Mouse (Mus musculus): ENCODE measurements around the gene Gli1. TPM values are rescaled to one million over a fixed set of nuclear protein-coding genes. Genes with fewer than 3 reads are reported as not detected.

Gli1 gene
- not detected in 2 replicates for polyA plus RNA-seq (2012; ENCODE audit: insufficient read depth, insufficient read length, low replicate concordance, missing spikeins)

DNA sequence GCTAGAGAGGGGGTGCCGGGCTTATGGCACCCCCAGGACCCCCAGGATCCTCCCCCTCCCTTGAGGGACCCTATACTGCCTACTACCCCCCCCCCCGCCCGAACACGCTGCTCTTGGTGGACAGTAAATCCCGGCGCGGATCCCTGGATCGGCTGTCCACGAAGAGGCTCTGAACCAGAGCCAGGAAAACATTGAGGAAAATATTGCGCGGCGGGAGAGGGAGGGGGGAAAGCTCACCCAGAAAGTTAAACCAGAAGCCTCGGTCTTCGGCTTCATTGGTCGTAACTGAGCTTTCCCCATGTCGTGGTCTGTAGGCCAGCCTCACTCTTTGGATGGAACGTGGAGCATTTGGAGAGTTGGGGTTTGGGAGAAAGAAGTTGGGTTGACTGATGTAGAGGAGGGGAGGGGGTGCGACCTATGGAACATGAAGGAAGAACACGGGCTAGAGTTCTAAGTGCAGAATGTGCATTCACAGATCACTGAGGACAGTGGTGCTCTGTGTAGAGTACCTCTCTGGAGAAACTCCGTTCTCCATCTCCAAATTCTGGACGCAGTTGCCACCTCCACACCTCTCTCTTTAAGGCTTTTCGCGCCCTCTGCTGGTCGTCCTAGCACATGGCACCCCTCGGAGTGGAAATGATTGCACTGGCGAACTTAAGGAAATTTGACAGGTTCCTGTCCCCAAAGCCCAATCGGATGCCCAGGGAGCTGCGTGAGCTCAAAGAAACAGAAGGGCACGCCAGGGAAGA is at the start of gene Gli1:
Gene Gli1, minus strand, starts transcription at position 84 of the 749 bp plus-strand sequence.
- Histone ChIP-seq H3K4me3 (ENCODE audit: insufficient read depth, low read depth, low read length) (peak within 1 kb of the TSS; percentile 18), H3K27ac (ENCODE audit: insufficient read depth, low read depth, low read length) (no peak within 1 kb of the TSS), H3K4me1 (ENCODE audit: control insufficient read depth, insufficient read depth, low read length) (peaks cover 17% of the 10 kb centered on the region)
- TF ChIP-seq CTCF (IDR thresholded peaks at IDR 0.05; ENCODE audit: insufficient read depth, low read depth, low read length) (peak; percentile 56; the same call in 1 of the 2 replicates), POLR2A (IDR thresholded peaks at IDR 0.05; ENCODE audit: insufficient read depth, low read depth, low read length) (no peak)
- under 1% methylated on average over 29 of the region's 29 CpGs for WGBS

DNA sequence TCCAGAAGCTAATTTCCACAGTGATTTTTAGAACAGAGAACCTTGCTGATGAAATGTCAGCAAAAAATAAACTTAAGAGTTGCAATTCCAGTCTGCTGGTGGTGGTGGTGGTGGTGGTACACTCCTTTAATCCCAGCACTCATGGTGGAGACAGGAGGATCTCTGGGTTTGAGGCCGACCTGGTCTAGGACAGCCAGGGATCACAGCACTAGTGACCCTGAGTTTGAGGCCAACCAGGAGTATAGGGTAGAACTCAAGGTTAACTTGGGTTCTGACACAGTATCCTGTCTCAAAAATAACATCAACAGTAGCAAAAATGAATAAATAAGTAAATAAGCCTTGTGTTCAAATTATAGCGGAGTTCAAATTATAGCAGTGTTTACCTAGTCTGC is 40.0 kb upstream of the Gli1 start:
- no peak for TF ChIP-seq CTCF (IDR thresholded peaks at IDR 0.05; ENCODE audit: insufficient read depth, low read depth, low read length)
- no peak for TF ChIP-seq POLR2A (IDR thresholded peaks at IDR 0.05; ENCODE audit: insufficient read depth, low read depth, low read length)
- 42% methylated on average over 2 of the region's 2 CpGs for WGBS
- Histone ChIP-seq H3K4me3 (ENCODE audit: insufficient read depth, low read depth, low read length) (no peak overlapping the region), H3K27ac (ENCODE audit: insufficient read depth, low read depth, low read length) (no peak overlapping the region), H3K4me1 (ENCODE audit: control insufficient read depth, insufficient read depth, low read length) (peaks cover 2% of the 10 kb centered on the region; the same call in 1 of the 2 replicates)

DNA sequence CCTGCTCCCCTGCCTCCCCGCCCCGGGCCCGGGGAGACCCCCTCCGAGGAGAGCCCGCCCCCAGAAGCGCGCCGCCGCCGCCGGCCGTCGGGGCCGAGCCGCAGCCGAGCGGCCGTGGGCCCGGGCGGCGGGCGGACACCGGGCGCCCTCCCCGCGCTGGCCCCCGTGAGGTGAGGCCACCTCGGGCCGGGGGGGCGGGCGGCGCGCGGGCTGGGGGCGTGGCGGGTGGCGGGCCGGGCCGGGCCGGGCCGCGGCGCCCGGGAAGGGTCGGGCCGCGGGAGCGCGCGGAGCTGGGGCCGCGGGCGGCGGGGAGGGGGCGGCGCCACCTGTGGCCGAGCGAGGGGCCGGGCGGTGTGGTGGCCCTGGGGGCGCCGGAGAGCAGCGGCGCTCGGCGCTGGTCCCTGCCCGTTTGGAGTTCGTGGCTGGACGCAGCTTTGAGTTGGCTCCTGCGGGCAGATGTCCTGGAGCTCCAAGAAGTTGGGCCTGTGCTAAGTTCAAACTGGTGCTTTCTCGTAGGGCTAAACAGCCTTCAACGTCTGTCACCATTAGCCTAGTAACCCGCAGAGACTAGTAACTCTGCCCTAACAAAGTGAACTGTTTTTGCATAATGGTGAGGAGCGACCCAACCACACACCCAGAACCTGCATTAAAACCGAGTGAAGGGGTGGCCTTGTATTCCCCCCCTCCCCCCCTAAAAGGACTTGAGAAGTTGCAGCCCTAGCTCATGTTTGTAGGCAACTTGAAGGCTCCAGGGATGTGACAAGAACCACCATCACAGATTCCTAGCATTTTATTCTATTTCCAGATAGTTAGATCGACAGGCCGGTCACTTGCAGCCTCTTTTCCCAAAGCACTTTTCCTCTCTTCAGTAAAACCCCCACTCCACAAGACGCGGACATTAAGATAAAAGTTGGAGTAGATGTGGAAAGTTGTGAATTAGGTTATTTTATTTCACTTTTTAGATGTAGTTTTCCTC is 39.3 kb upstream of the Gli1 start:
- 11% methylated on average over 58 of the region's 79 CpGs for WGBS
- TF ChIP-seq CTCF (IDR thresholded peaks at IDR 0.05; ENCODE audit: insufficient read depth, low read depth, low read length) (no peak), POLR2A (IDR thresholded peaks at IDR 0.05; ENCODE audit: insufficient read depth, low read depth, low read length) (no peak)
- 0 out of 2 replicates have a peak overlapping the region, but pooled peaks have one; percentile 19 for H3K27ac ChIP-seq (ENCODE audit: insufficient read depth, low read depth, low read length)
- H3K4me3 ChIP-seq (ENCODE audit: insufficient read depth, low read depth, low read length) = peak overlapping the region; percentile 85
- peaks cover 2% of the 10 kb centered on the region; the same call in 1 of the 2 replicates for H3K4me1 ChIP-seq (ENCODE audit: control insufficient read depth, insufficient read depth, low read length)

DNA sequence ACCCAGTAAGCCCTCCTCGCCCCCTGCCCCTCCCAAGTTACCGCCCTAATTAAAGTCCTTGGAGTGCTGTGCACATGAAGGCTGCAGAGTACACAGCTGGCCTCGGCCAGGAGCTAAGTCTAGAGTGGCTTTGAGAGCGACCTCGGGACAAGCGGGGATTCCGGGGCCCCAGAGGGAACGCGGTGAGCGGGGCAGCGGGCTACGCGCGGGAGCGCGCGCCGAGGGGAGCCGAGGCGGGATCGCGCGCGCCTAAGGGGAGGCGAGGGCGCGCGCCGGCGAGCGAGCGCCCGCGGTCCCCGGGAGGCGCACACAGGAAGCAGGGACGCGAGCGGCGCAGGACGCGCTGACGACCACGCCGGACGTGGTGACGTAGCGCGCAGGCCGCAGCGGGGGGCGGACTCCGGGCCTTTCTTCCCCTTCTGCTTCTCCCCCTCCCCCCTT is 38.5 kb upstream of the Gli1 start, which contains the start of gene R3hdm2:
Gene R3hdm2, plus strand, starts transcription at position 77 of the 441 bp plus-strand sequence.
- Histone ChIP-seq H3K4me3 (ENCODE audit: insufficient read depth, low read depth, low read length) (peak within 1 kb of the TSS; percentile 85), H3K4me1 (ENCODE audit: control insufficient read depth, insufficient read depth, low read length) (peaks cover 2% of the 10 kb centered on the region; the same call in 1 of the 2 replicates), H3K27ac (ENCODE audit: insufficient read depth, low read depth, low read length) (peak within 1 kb of the TSS; percentile 84)
- TF ChIP-seq POLR2A (IDR thresholded peaks at IDR 0.05; ENCODE audit: insufficient read depth, low read depth, low read length) (peak; percentile 77), CTCF (IDR thresholded peaks at IDR 0.05; ENCODE audit: insufficient read depth, low read depth, low read length) (no peak)
- under 1% methylated on average over 53 of the region's 53 CpGs for WGBS

DNA sequence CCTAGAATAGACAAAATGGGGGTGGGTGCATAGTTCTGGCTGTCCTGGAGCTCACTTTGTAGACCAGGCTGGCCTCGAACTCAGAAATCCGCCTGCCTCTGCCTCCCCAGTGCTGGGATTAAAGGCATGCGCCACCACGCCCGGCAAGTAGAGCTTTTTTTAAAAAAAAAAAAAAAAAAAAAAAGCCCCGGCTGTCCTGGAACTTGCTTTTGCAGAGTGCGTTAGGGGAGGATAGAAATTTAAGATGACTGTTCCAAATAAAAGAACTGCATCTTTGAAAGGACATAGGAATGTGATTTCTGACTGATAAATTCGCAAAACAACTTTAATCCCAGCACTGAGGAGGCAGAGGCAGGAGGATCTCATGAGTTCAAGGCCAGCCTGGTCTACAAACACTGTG is 37.9 kb upstream of the Gli1 start:
- TF ChIP-seq POLR2A (IDR thresholded peaks at IDR 0.05; ENCODE audit: insufficient read depth, low read depth, low read length) = no peak
- TF ChIP-seq CTCF (IDR thresholded peaks at IDR 0.05; ENCODE audit: insufficient read depth, low read depth, low read length) = no peak
- H3K27ac ChIP-seq (ENCODE audit: insufficient read depth, low read depth, low read length) = no peak overlapping the region
- WGBS = 79% methylated on average over 8 of the region's 8 CpGs

DNA sequence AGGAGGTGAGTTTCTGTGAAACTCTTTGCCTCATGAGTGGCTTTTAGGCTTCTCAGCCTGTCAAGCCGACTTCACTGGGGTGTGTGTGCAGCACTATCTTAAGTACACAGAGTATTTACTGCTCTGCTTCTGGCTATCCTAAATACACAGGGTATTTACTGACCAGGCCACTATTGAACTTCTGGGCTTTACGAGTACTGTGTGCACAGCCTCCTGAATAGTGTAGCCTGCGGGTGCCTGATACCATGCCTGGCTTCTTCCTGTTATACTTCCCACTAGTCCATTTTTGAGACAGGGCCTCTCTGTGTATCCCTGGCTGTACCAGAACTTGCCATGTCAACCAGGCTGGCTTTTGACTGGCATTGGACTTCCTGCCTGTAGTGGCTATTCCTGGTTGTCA is 35.9 kb upstream of the Gli1 start:
- no peak overlapping the region for H3K27ac ChIP-seq (ENCODE audit: insufficient read depth, low read depth, low read length)
- TF ChIP-seq CTCF (IDR thresholded peaks at IDR 0.05; ENCODE audit: insufficient read depth, low read depth, low read length) = no peak
- TF ChIP-seq POLR2A (IDR thresholded peaks at IDR 0.05; ENCODE audit: insufficient read depth, low read depth, low read length) = no peak
- WGBS = 81% methylated on average over 3 of the region's 3 CpGs
- peaks cover 2% of the 10 kb centered on the region; the same call in 1 of the 2 replicates for H3K4me1 ChIP-seq (ENCODE audit: control insufficient read depth, insufficient read depth, low read length)
- no peak overlapping the region for H3K4me3 ChIP-seq (ENCODE audit: insufficient read depth, low read depth, low read length)

More for the DNA sequence above, 37.9 kb upstream of the Gli1 start:
- peak overlapping the region; percentile 85; the same call in 1 of the 2 replicates for H3K4me3 ChIP-seq (ENCODE audit: insufficient read depth, low read depth, low read length)
- peaks cover 2% of the 10 kb centered on the region; the same call in 1 of the 2 replicates for H3K4me1 ChIP-seq (ENCODE audit: control insufficient read depth, insufficient read depth, low read length)

DNA sequence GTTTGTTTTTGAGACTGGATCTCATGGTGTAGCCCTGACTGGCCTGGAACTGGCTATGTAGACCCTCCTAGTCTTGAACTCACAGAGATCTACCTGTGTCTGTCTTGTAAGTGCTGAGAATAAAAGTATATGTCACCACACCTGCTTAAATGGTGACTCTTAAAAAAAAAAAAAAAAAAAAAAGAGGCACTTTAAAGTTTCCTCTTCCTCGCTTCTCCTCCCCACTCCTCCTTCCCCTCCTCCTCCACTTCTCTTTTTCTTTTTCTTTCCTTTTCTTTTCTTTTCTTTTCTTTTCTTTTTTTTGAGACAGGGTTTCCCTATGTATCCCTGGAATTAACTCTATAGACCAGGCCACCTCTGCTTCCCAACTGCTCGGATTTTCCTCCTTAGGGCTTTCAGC is 29.2 kb upstream of the Gli1 start:
- 43% methylated on average over 2 of the region's 2 CpGs for WGBS
- Histone ChIP-seq H3K27ac (ENCODE audit: insufficient read depth, low read depth, low read length) (peak overlapping the region; percentile 21; the same call in 1 of the 2 replicates), H3K4me3 (ENCODE audit: insufficient read depth, low read depth, low read length) (no peak overlapping the region), H3K4me1 (ENCODE audit: control insufficient read depth, insufficient read depth, low read length) (peaks cover 9% of the 10 kb centered on the region)
- TF ChIP-seq CTCF (IDR thresholded peaks at IDR 0.05; ENCODE audit: insufficient read depth, low read depth, low read length) = no peak
- no peak for TF ChIP-seq POLR2A (IDR thresholded peaks at IDR 0.05; ENCODE audit: insufficient read depth, low read depth, low read length)
